Mouse (Mus musculus): ENCODE data around the gene Sun1.

DNA sequence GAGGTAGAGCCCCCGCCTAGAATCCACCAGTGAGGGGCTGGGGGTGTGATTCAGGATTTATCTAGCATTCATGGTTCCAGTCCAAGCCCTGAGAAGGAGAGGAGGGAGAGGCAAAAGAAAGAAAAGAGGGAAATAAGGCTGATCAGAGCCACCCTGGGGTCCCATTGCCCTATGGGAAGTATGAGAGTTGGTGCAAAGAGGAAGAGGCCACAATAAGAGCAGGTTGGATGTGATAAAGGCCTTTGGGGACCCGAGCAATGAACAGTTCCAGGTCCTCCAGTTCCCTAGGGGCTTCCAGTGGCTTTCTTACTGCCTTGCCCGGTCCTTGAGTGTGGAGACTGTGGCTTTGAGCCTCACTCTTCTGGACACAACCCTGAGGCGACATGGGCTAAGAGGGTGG, 87.3 kb downstream of the Sun1 start:
- TF ChIP-seq CTCF (IDR thresholded peaks at IDR 0.05; ENCODE audit: borderline replicate concordance, extremely low read depth, insufficient read depth, insufficient read length) = no peak
- no peak for TF ChIP-seq POLR2A (IDR thresholded peaks at IDR 0.05; ENCODE audit: borderline replicate concordance, extremely low read depth, insufficient read depth, insufficient read length, poor library complexity, severe bottlenecking)

All from brain, embryonic 14.5 days (tissue).